Mouse (Mus musculus): ENCODE measurements at regions not wholly inside any gene's neighbourhood (a gene's known extent, or its start where the extent isn't known, plus 50 kb on each side); places are given as distances from the start of the nearest gene placed in this dataset.

DNA sequence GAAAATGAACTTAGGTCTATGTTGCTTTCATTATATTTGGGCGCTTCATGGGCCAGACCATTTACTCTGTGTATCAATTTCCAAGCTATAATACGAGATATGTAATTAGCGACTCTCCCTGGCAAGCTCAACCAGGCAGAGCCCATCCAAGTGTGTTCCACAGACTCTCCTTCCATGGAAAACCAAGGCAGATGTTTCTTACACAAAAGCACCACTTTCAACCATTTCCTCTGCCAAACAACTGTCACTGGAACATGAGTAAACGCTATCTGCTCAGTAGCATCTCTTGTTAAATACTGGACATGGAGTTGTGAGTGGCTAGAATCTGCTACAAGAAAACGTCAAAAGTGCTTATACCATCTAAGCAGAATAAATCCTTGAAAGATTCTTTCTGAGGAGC lies 115.1 kb upstream of the Nhs start:
- H3K4me3 ChIP-seq (ENCODE audit: control insufficient read depth, insufficient read depth, low read length) = no peak overlapping the region
- no peak for DNase-seq
- H3K4me1 ChIP-seq (replicated peaks; ENCODE audit: control insufficient read depth, insufficient read depth, low read length) = no peaks in the 10 kb centered on the region
- no peaks in the 10 kb centered on the region for H3K27me3 ChIP-seq (ENCODE audit: control insufficient read depth, insufficient read depth, low read length)
- 92% methylated on average over 5 of the region's 5 CpGs for WGBS
- H3K36me3 ChIP-seq (ENCODE audit: control insufficient read depth, insufficient read depth, low read length) = no peaks in the 10 kb centered on the region
- H3K27ac ChIP-seq (ENCODE audit: control insufficient read depth, insufficient read depth, low read length) = no peak overlapping the region
- TF ChIP-seq POLR2A (IDR thresholded peaks at IDR 0.05; ENCODE audit: control insufficient read depth, extremely low read depth, insufficient read depth, low read length, poor library complexity) = no peak
- no peak for TF ChIP-seq CTCF (IDR thresholded peaks at IDR 0.05; ENCODE audit: borderline replicate concordance, control insufficient read depth, extremely low read depth, insufficient read depth, low read length, poor library complexity)

DNA sequence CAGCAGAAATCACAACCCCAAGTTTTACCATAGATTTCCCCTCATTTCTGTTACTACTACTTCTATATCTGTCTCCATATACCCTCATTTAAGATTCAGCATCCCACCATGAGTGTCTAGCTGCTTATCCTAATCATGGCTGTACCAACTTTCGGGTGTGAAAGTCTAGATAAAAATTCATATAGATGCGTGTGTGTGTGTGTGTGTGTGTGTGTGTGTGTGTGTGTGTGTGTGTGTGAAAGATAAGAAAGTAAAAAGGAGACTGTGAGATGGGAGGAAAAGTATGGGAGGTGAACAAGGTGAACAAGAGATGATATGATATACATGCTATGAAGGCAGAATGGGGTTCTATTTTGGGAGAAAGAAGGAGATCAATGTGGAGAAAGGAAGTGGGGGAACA lies 111.7 kb upstream of the Nhs start:
- Histone ChIP-seq H3K4me3 (ENCODE audit: control insufficient read depth, insufficient read depth, low read length) (no peak overlapping the region), H3K4me1 (replicated peaks; ENCODE audit: control insufficient read depth, insufficient read depth, low read length) (no peaks in the 10 kb centered on the region), H3K27me3 (ENCODE audit: control insufficient read depth, insufficient read depth, low read length) (no peaks in the 10 kb centered on the region), H3K36me3 (ENCODE audit: control insufficient read depth, insufficient read depth, low read length) (no peaks in the 10 kb centered on the region), H3K27ac (ENCODE audit: control insufficient read depth, insufficient read depth, low read length) (no peak overlapping the region)
- DNase-seq = no peak
- WGBS = 96% methylated on average over 2 of the region's 2 CpGs
- no peak for TF ChIP-seq POLR2A (IDR thresholded peaks at IDR 0.05; ENCODE audit: control insufficient read depth, extremely low read depth, insufficient read depth, low read length, poor library complexity)
- TF ChIP-seq CTCF (IDR thresholded peaks at IDR 0.05; ENCODE audit: borderline replicate concordance, control insufficient read depth, extremely low read depth, insufficient read depth, low read length, poor library complexity) = no peak

DNA sequence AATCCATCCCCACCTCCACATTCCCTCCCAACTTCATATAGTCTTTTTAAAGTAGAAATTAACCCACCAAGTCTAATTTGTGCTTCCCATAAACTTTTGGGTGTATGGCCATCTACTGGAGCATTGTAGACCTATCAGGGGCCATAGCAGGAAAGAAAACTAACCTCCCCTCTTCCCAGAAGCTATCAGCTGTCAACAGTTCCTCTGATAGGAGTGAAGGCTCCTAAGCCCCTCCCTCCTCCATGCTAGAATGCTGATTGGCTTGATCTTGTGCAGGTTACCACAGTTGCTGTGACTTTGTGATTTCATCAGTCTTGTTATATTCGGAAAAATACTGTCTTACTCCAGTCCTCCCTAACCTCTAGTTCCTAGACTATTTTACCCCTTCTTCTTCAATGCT lies 109.4 kb upstream of the Nhs start:
- WGBS = 89% methylated on average over 1 of the region's 1 CpGs
- Histone ChIP-seq H3K4me1 (replicated peaks; ENCODE audit: control insufficient read depth, insufficient read depth, low read length) (no peaks in the 10 kb centered on the region), H3K27ac (ENCODE audit: control insufficient read depth, insufficient read depth, low read length) (no peak overlapping the region), H3K27me3 (ENCODE audit: control insufficient read depth, insufficient read depth, low read length) (no peaks in the 10 kb centered on the region), H3K36me3 (ENCODE audit: control insufficient read depth, insufficient read depth, low read length) (no peaks in the 10 kb centered on the region), H3K4me3 (ENCODE audit: control insufficient read depth, insufficient read depth, low read length) (no peak overlapping the region)
- TF ChIP-seq POLR2A (IDR thresholded peaks at IDR 0.05; ENCODE audit: control insufficient read depth, extremely low read depth, insufficient read depth, low read length, poor library complexity) (no peak), CTCF (IDR thresholded peaks at IDR 0.05; ENCODE audit: borderline replicate concordance, control insufficient read depth, extremely low read depth, insufficient read depth, low read length, poor library complexity) (no peak)
- no peak for DNase-seq

DNA sequence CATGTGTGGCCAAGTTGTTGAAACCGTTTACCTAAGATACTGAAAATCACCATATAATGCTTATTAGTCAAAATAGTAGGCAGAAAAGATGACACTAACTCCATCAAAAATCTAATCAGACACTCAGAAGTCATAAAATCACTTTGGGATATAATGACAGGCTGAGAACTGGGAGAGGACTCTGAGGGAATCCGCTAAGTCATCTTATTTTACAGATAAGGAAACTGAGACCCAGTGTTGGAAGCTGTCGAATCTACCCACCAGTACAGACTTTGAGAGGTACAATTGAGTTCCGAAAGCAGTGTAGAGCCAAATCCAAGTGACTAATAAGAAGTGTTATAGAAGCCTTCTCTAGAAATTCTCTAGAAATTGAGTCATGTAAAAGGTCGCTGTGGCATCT lies 108.6 kb upstream of the Nhs start:
- Histone ChIP-seq H3K36me3 (ENCODE audit: control insufficient read depth, insufficient read depth, low read length) (no peaks in the 10 kb centered on the region), H3K4me1 (replicated peaks; ENCODE audit: control insufficient read depth, insufficient read depth, low read length) (no peaks in the 10 kb centered on the region), H3K27me3 (ENCODE audit: control insufficient read depth, insufficient read depth, low read length) (no peaks in the 10 kb centered on the region), H3K4me3 (ENCODE audit: control insufficient read depth, insufficient read depth, low read length) (no peak overlapping the region), H3K27ac (ENCODE audit: control insufficient read depth, insufficient read depth, low read length) (no peak overlapping the region)
- 83% methylated on average over 5 of the region's 5 CpGs for WGBS
- DNase-seq = no peak
- TF ChIP-seq CTCF (IDR thresholded peaks at IDR 0.05; ENCODE audit: borderline replicate concordance, control insufficient read depth, extremely low read depth, insufficient read depth, low read length, poor library complexity) (no peak), POLR2A (IDR thresholded peaks at IDR 0.05; ENCODE audit: control insufficient read depth, extremely low read depth, insufficient read depth, low read length, poor library complexity) (no peak)

DNA sequence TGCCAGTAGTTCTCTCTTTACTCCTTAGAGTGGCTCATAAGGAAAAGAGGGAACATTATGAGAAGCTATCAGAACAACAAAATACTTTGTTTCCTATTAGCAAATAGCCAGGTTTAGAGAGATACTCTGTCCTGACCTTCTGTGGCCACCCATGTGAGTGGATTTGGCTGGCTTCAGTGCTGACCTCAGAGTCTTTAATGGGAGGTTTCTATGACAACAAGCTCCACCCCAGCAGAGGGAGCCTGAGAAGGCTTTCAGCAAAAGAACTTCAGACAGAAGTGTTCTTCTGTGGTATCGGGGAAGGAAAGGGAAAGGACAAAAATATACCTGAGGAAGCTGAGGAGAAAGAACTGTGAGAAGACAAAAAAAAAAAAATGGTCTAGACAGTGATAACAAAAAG lies 108.1 kb upstream of the Nhs start:
- TF ChIP-seq POLR2A (IDR thresholded peaks at IDR 0.05; ENCODE audit: control insufficient read depth, extremely low read depth, insufficient read depth, low read length, poor library complexity) (no peak), CTCF (IDR thresholded peaks at IDR 0.05; ENCODE audit: borderline replicate concordance, control insufficient read depth, extremely low read depth, insufficient read depth, low read length, poor library complexity) (no peak)
- H3K4me3 ChIP-seq (ENCODE audit: control insufficient read depth, insufficient read depth, low read length) = no peak overlapping the region
- 8% methylated on average over 1 of the region's 1 CpGs for WGBS
- no peak overlapping the region for H3K27ac ChIP-seq (ENCODE audit: control insufficient read depth, insufficient read depth, low read length)
- no peaks in the 10 kb centered on the region for H3K4me1 ChIP-seq (replicated peaks; ENCODE audit: control insufficient read depth, insufficient read depth, low read length)
- H3K36me3 ChIP-seq (ENCODE audit: control insufficient read depth, insufficient read depth, low read length) = no peaks in the 10 kb centered on the region
- H3K27me3 ChIP-seq (ENCODE audit: control insufficient read depth, insufficient read depth, low read length) = no peaks in the 10 kb centered on the region
- DNase-seq = no peak

DNA sequence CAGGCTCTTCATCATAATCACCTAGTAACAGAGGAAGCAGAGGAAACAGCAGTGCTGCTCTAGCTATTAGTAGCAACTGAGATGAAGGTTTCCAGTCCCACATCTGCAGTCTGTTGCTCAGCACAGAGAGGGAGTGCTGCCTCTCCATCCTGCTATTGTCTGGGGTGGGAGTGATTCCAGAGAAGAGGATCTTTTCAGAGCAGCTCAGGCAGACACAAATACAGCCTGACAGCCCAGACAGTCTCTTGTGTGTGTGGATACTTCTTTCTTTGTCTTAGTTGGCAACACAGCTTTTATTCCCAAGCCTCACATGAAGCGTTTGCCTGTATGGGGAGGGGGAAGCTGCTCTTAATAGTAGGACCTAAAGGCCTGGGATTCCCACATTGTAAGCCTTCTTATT lies 107.2 kb upstream of the Nhs start:
- no peak overlapping the region for H3K27ac ChIP-seq (ENCODE audit: control insufficient read depth, insufficient read depth, low read length)
- no peaks in the 10 kb centered on the region for H3K36me3 ChIP-seq (ENCODE audit: control insufficient read depth, insufficient read depth, low read length)
- no peak for DNase-seq
- no peaks in the 10 kb centered on the region for H3K27me3 ChIP-seq (ENCODE audit: control insufficient read depth, insufficient read depth, low read length)
- WGBS = 63% methylated on average over 1 of the region's 1 CpGs
- TF ChIP-seq CTCF (IDR thresholded peaks at IDR 0.05; ENCODE audit: borderline replicate concordance, control insufficient read depth, extremely low read depth, insufficient read depth, low read length, poor library complexity) = no peak
- no peak for TF ChIP-seq POLR2A (IDR thresholded peaks at IDR 0.05; ENCODE audit: control insufficient read depth, extremely low read depth, insufficient read depth, low read length, poor library complexity)
- no peak overlapping the region for H3K4me3 ChIP-seq (ENCODE audit: control insufficient read depth, insufficient read depth, low read length)
- no peaks in the 10 kb centered on the region for H3K4me1 ChIP-seq (replicated peaks; ENCODE audit: control insufficient read depth, insufficient read depth, low read length)

DNA sequence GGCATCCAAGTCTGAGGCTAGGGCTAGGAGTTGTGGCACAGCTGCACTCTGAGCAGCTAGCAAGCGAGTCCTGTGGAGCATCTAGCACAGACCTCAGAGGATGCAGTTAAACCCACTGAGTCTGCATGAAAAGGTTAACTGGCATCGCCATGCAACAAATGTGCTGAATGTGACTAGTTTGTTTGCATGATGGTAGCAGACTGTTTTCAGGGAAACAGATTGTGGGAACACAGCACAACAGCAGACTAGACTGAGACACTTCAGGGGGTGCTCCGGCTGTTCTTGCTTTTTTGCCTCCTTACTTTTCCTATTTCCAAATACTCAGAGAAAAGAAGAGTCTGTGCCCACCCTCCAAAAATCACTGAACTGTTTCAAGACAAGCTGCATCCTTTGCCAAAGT lies 97.9 kb upstream of the Nhs start:
- Histone ChIP-seq H3K27ac (ENCODE audit: control insufficient read depth, insufficient read depth, low read length) (no peak overlapping the region), H3K4me3 (ENCODE audit: control insufficient read depth, insufficient read depth, low read length) (no peak overlapping the region), H3K4me1 (replicated peaks; ENCODE audit: control insufficient read depth, insufficient read depth, low read length) (no peaks in the 10 kb centered on the region), H3K36me3 (ENCODE audit: control insufficient read depth, insufficient read depth, low read length) (no peaks in the 10 kb centered on the region), H3K27me3 (ENCODE audit: control insufficient read depth, insufficient read depth, low read length) (no peaks in the 10 kb centered on the region)
- no peak for TF ChIP-seq POLR2A (IDR thresholded peaks at IDR 0.05; ENCODE audit: control insufficient read depth, extremely low read depth, insufficient read depth, low read length, poor library complexity)
- TF ChIP-seq CTCF (IDR thresholded peaks at IDR 0.05; ENCODE audit: borderline replicate concordance, control insufficient read depth, extremely low read depth, insufficient read depth, low read length, poor library complexity) = no peak
- DNase-seq = no peak
- 93% methylated on average over 3 of the region's 3 CpGs for WGBS
